Mouse (Mus musculus) neutrophil, adult 83 days (primary cell): Measurements from ENCODE around the gene Osgepl1. TPM values are rescaled to one million over a fixed set of nuclear protein-coding genes. Genes with fewer than 3 reads are reported as not detected.

ENCODE experiments used
- total RNA-seq, 2 experiments: library from RNA; stranded (reverse); gene quantifications; one replicate each; pipeline ENCODE4 v1.2.4; 2023

Gene Osgepl1
- 1 to 10 TPM; 4.3 to 5.1 TPM for total RNA-seq

GRCm38 (mm10) chr1:53312989-53313967, at the start of gene Osgepl1:
Gene Osgepl1, plus strand, starts transcription at chr1:53313624.

GRCm38 (mm10) chr1:53296581-53297383, 16.6 kb upstream of the Osgepl1 start, which contains the start of the genes Pms1, Ormdl1 and Gm28778:
Gene Pms1, minus strand, starts transcription at chr1:53297018.
Gene Ormdl1, plus strand, starts transcription at chr1:53297095.
Gene Gm28778, plus strand, starts transcription at chr1:53297111.

GRCm38 (mm10) chr1:53352327-53353261, 39.2 kb downstream of the Osgepl1 start, which contains the start of the genes Asdurf, Gm28551 and Asnsd1:
Gene Asdurf, minus strand, starts transcription at chr1:53352619.
Gene Gm28551, minus strand, starts transcription at chr1:53352667.
Gene Asnsd1, minus strand, starts transcription at chr1:53352752.

Other genes starting within 250 kb of the Osgepl1 start
- not detected for gene 1700019A02Rik, start 126.0 kb upstream of the Osgepl1 start, total RNA-seq
- 1 to 10 TPM; 4.6 to 8.1 TPM for gene Pms1, start 16.6 kb upstream of the Osgepl1 start, total RNA-seq
- 10 to 100 TPM; 11.4 to 12.1 TPM for gene Ormdl1, start 16.5 kb upstream of the Osgepl1 start, total RNA-seq
- gene Gm28778, start 16.5 kb upstream of the Osgepl1 start, total RNA-seq = 1 to 10 TPM in 1 of 2 experiments, not detected in 1; 1.6 TPM
- 1 to 10 TPM in 1 of 2 experiments, not detected in 1; 9.7 TPM for gene Asdurf, start 39.0 kb downstream of the Osgepl1 start, total RNA-seq
- not detected for gene Gm28551, start 39.0 kb downstream of the Osgepl1 start, total RNA-seq
- gene Asnsd1, start 39.1 kb downstream of the Osgepl1 start, total RNA-seq = 10 to 100 TPM; 48.2 to 49.8 TPM